Mouse (Mus musculus) embryonic facial prominence, embryonic 13.5 days (tissue): ENCODE data around the gene Olfr538. TPM values are rescaled to one million over a fixed set of nuclear protein-coding genes. Genes with fewer than 3 reads are reported as not detected.
"Not testable (repeated sequence)": the region's sequence is repeated elsewhere in the genome, so short reads cannot be mapped to it uniquely, and the experiment has no call there.

Experiments used
- ATAC-seq: fragments of 200-750 bp; cut with Nextera tagmentation; 2 replicates; pipeline ENCODE4 v1.8.0; 2017; ENCODE audit warnings: low read depth; ENCODE audit not compliant: insufficient number of reproducible peaks, insufficient read depth, low FRiP score, low TSS enrichment
- H3K27ac ChIP-seq: fragments of 300-500 bp; sonication (generic); 2 replicates; pipeline ENCODE4 v1.5.1; 2015; ENCODE audit warnings: moderate library complexity, mild to moderate bottlenecking, inconsistent platforms
- H3K27me3 ChIP-seq: fragments of 300-500 bp; sonication (generic); 2 replicates; pipeline ENCODE4 v1.6.1; 2015; ENCODE audit warnings: mild to moderate bottlenecking, inconsistent platforms
- H3K36me3 ChIP-seq: fragments of 300-500 bp; sonication (generic); 2 replicates; pipeline ENCODE4 v1.6.1; 2015; ENCODE audit warnings: mild to moderate bottlenecking, inconsistent platforms
- H3K4me1 ChIP-seq: fragments of 300-500 bp; sonication (generic); 2 replicates; pipeline ENCODE4 v1.6.1; 2015; ENCODE audit warnings: inconsistent platforms
- H3K4me2 ChIP-seq: fragments of 300-500 bp; sonication (generic); 2 replicates; pipeline ENCODE4 v1.6.1; 2015; ENCODE audit warnings: moderate library complexity, mild to moderate bottlenecking, inconsistent platforms
- H3K4me3 ChIP-seq: fragments of 300-500 bp; sonication (generic); 2 replicates; pipeline ENCODE4 v1.5.1; 2015; ENCODE audit warnings: mild to moderate bottlenecking, inconsistent platforms
- H3K9ac ChIP-seq: fragments of 300-500 bp; sonication (generic); 2 replicates; pipeline ENCODE4 v1.6.1; 2015; ENCODE audit warnings: mild to moderate bottlenecking, inconsistent platforms
- H3K9me3 ChIP-seq: fragments of 300-500 bp; sonication (generic); 2 replicates; pipeline ENCODE4 v1.6.1; 2016; ENCODE audit warnings: inconsistent platforms
- WGBS: fragments of 180-500 bp; shearing (Covaris S2); methylation state at CpG from one replicate; pipeline ENCODE4 v1.1.7; 2015; ENCODE audit warnings: mixed read lengths; 5-methylcytosine and 5-hydroxymethylcytosine counted together
- polyA plus RNA-seq: library from polyadenylated mRNA; unstranded; fragments of >200 nt; fragmentation: Nextera tagmentation; extraction: Ambion mirVana; gene quantifications from 2 replicates; pipeline ENCODE4 v1.2.1, GENCODE M21; 2015

The Olfr538 gene
- polyA plus RNA-seq: not detected in 2 replicates

DNA sequence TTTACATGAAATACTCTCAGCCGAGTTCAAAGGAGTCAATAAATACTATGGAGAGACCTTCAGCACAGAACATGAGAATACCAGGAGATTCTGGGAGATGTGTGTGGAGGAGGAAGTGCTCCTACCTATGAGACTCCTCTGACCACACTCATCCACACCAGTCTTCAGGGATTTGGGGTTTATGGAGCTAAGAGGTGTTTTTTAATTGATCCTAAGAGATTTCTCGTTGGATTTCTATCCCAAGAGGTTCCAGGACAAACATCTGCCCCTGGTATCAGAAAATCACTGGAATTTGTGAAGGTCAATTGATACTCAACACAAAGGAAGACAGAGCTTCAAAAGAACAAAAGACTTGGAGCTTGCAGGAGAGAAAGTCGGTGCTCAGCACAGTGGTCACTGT, at the start of gene Olfr538:
TSS of gene Olfr538 (plus strand) at position 301 of the 400 bp plus-strand sequence.
- Histone ChIP-seq H3K4me3 (no peak within 1 kb of the TSS), H3K4me2 (no peak within 1 kb of the TSS), H3K9me3 (no peaks in the 10 kb centered on the region), H3K36me3 (no peaks in the 10 kb centered on the region), H3K27me3 (no peaks in the 10 kb centered on the region), H3K4me1 (no peaks in the 10 kb centered on the region), H3K9ac (no peak within 1 kb of the TSS), H3K27ac (no peak within 1 kb of the TSS)
- no peak for ATAC-seq
- WGBS: 66% methylated on average over 3 of the region's 3 CpGs

DNA sequence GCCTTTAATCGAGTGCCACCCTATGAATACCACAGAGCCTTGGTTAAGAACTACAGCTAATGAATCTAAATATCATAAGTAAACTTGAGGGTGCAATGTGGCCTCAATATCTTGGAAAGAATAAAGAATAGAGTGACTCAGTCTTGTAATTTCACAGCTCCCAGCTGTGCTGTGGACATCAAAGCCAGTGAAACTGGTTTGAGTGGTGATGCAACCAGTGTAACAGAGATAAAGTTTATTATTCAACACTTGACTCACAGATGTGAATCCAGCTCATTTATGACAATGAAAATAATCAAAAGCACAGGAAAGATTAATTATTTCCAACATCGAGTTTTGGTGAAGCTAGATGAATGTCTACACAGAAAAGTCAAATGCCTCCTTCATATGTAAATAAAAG, 27.9 kb upstream of the Olfr538 start:
- H3K9ac ChIP-seq: no peak overlapping the region
- no peak overlapping the region for H3K27ac ChIP-seq
- no peak overlapping the region for H3K4me2 ChIP-seq
- H3K4me3 ChIP-seq: no peak overlapping the region
- no peaks in the 10 kb centered on the region for H3K9me3 ChIP-seq
- 75% methylated on average over 2 of the region's 2 CpGs for WGBS
- H3K36me3 ChIP-seq: no peaks in the 10 kb centered on the region
- H3K27me3 ChIP-seq: no peaks in the 10 kb centered on the region
- no peak for ATAC-seq
- no peaks in the 10 kb centered on the region for H3K4me1 ChIP-seq

DNA sequence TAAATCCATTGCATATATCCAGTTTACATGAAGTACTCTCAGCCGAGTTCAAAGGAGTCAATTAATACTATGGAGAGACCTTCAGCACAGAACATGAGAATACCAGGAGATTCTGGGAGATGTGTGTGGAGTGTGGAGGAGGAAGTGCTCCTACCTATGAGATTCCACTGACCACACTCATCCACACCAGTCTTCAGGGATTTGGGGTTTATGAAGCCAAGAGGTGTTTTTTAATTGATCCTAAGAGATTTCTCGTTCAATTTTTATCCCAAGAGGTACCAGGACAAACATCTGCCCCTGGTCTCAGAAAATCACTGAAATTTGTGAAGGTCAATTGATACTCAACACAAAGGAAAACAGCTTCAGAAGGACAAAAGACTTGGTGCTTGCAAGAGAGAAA, 33.3 kb downstream of the Olfr538 start, which contains the start of gene Olfr46:
TSS of gene Olfr46 (plus strand) at position 301 of the 400 bp plus-strand sequence.
- H3K4me2 ChIP-seq, H3K27me3 ChIP-seq, H3K4me3 ChIP-seq, H3K36me3 ChIP-seq, H3K9ac ChIP-seq, H3K27ac ChIP-seq, H3K9me3 ChIP-seq, H3K4me1 ChIP-seq, ATAC-seq: not testable (repeated sequence)
- WGBS: 75% methylated on average over 2 of the region's 2 CpGs

Other genes with a start within 250 kb of the Olfr538 start
- not detected in 2 replicates for gene Olfr525, start 247.0 kb upstream of the Olfr538 start, polyA plus RNA-seq
- gene Olfr527, start 233.9 kb upstream of the Olfr538 start, polyA plus RNA-seq: not detected in 2 replicates
- not detected in 2 replicates for gene Olfr60, start 206.2 kb upstream of the Olfr538 start, polyA plus RNA-seq
- not detected in 2 replicates for gene Olfr530, start 191.6 kb upstream of the Olfr538 start, polyA plus RNA-seq
- gene Olfr531, start 165.0 kb upstream of the Olfr538 start, polyA plus RNA-seq: not detected in 2 replicates
- not detected in 2 replicates for gene Olfr532, start 146.2 kb upstream of the Olfr538 start, polyA plus RNA-seq
- not detected in 2 replicates for gene Olfr533, start 104.5 kb upstream of the Olfr538 start, polyA plus RNA-seq
- gene Olfr535, start 83.7 kb upstream of the Olfr538 start, polyA plus RNA-seq: not detected in 2 replicates
- not detected in 2 replicates for gene Olfr536, start 60.5 kb upstream of the Olfr538 start, polyA plus RNA-seq
- gene Olfr46, start 33.4 kb downstream of the Olfr538 start, polyA plus RNA-seq: not detected in 2 replicates
- gene Olfr61, start 61.1 kb downstream of the Olfr538 start, polyA plus RNA-seq: not detected in 2 replicates
- gene Olfr53, start 78.6 kb downstream of the Olfr538 start, polyA plus RNA-seq: not detected in 2 replicates
- gene Olfr539, start 92.0 kb downstream of the Olfr538 start, polyA plus RNA-seq: 0.01 and 0.03 TPM in 2 replicates
- not detected in 2 replicates for gene Olfr45, start 114.1 kb downstream of the Olfr538 start, polyA plus RNA-seq
- 0.15 TPM in 1 of 2 replicates, not detected in the other for gene Olfr541, start 129.4 kb downstream of the Olfr538 start, polyA plus RNA-seq
- not detected in 2 replicates for gene Cyp2e1, start 195.9 kb downstream of the Olfr538 start, polyA plus RNA-seq
- gene Syce1, start 220.0 kb downstream of the Olfr538 start, polyA plus RNA-seq: 0.23 TPM in 1 of 2 replicates, not detected in the other